Mouse (Mus musculus) layer of hippocampus, adult 18-20 months (tissue): ENCODE data around the gene Alx1. TPM values are rescaled to one million over a fixed set of nuclear protein-coding genes. Genes with fewer than 3 reads are reported as not detected.

Experiments used
- total RNA-seq, 2 experiments: library from RNA; stranded (reverse); gene quantifications; 2 replicates each; pipeline ENCODE4 v1.2.3; 2021

Alx1 gene
- total RNA-seq, 2 experiments from 2014 or later, result not detected

Other genes starting within 250 kb of the Alx1 start
- 1 to 10 TPM; 2.4 to 3.5 TPM for gene Lrriq1, start 206.1 kb upstream of the Alx1 start, total RNA-seq